Mouse (Mus musculus) lung, adult 10 weeks (tissue): ENCODE data around the gene Tctex1d1. TPM values are rescaled to one million over a fixed set of nuclear protein-coding genes. Genes with fewer than 3 reads are reported as not detected.

ENCODE experiments used
- polyA plus RNA-seq: library from polyadenylated mRNA; stranded (reverse); fragments of 350-450 nt; fragmentation: Illumina TruSeq; extraction: RNeasy Lipid Tissue Mini Kit (QIAGEN cat#74804); gene quantifications from one replicate; pipeline ENCODE4 v1.2.3, GENCODE M21; 2014; ENCODE audit warnings: low read depth, low replicate concordance; ENCODE audit not compliant: insufficient read depth

Gene Tctex1d1
- not detected for polyA plus RNA-seq

DNA sequence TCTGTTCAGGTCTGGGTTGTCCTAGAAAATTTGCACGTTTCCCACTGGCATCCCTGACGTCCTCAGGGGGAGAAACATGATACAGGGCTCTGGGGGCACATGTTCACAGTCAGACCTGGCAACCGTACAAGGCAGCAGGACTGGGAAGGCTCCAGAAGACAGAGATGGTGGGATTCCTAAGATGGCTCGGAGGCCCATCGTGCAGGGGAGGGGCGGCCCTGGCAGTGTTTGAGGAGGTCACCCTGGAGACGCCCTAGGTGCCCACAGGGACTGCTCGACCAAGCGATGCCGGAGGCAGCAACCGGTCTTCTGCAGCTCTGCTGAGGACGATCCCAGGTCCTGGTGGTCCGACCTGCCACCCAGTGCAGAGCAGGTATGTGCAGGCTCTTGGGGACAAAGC is at the start of gene Tctex1d1:
TSS of gene Tctex1d1 (plus strand) at position 167 of the 400 bp plus-strand sequence.

DNA sequence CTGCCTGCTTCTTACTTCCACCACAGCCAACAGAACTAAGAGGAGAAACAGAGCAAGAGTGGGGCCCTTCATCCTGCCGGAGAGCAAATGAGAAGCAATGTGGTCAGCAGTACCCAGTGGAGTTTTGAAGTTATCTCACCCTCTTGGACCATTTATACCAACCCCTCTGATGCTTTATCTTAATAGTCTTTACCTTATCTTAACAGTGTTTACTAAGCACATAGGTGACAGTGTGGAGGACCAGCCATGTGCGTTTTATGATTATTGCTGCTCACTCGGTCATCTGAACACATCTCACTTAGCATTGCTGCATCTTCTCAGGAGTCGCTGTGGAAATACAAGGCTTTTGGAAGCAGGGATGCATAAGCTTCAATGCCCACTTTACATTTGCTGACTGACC is 48.2 kb downstream of the Tctex1d1 start, which contains the start of gene Insl5:
TSS of gene Insl5 (minus strand) at position 222 of the 400 bp plus-strand sequence.

Other genes with a start within 250 kb of the Tctex1d1 start
- gene Sgip1, start 237.3 kb upstream of the Tctex1d1 start, polyA plus RNA-seq: 4.4 TPM
- gene Insl5, start 48.2 kb downstream of the Tctex1d1 start, polyA plus RNA-seq: not detected
- 23.2 TPM for gene Mier1, start 135.8 kb downstream of the Tctex1d1 start, polyA plus RNA-seq
- 5.9 TPM for gene Wdr78, start 135.9 kb downstream of the Tctex1d1 start, polyA plus RNA-seq
- 3.3 TPM for gene Slc35d1, start 236.6 kb downstream of the Tctex1d1 start, polyA plus RNA-seq